Mouse (Mus musculus) stomach, postnatal 0 days (tissue): ENCODE data around the gene Ptpn7.

Experiments
- CTCF ChIP-seq: IDR thresholded peaks from 2 replicates; pipeline ENCODE4 v1.5.1; 2016; ENCODE audit warnings: antibody characterized with exemption, low read depth, mild to moderate bottlenecking, moderate library complexity
- EP300 ChIP-seq: optimal IDR thresholded peaks from 2 replicates; pipeline ENCODE3; 2016; ENCODE audit warnings: antibody characterized with exemption

DNA sequence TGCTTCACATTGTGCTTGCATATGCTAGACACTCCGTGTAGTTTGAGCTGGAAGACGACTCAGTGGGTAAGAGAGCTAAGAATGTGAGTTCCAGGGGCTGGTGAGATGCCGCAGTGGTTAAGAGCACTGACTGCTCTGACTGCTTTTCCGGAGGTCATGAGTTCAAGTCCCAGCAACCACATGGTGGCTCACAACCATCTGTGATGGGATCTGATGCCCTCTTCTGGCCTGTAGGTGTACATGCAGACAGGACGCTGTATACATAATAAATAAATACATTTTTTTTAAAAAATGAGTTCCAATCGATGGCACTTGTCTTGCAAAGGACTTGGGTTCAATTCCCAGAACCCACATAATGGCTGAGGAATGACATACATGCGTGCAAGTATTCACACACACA, 38.7 kb downstream of the Ptpn7 start:
- no peak for TF ChIP-seq EP300
- peak; percentile 54 for TF ChIP-seq CTCF
